Mouse (Mus musculus): ENCODE results near the gene Hipk3. TPM values are rescaled to one million over a fixed set of nuclear protein-coding genes. Genes with fewer than 3 reads are reported as not detected.
A peak's percentile ranks its signal among the peaks of the same experiment; 100 is the strongest.

The Hipk3 gene
- polyA plus RNA-seq, 1 experiment: 22.6 TPM

DNA sequence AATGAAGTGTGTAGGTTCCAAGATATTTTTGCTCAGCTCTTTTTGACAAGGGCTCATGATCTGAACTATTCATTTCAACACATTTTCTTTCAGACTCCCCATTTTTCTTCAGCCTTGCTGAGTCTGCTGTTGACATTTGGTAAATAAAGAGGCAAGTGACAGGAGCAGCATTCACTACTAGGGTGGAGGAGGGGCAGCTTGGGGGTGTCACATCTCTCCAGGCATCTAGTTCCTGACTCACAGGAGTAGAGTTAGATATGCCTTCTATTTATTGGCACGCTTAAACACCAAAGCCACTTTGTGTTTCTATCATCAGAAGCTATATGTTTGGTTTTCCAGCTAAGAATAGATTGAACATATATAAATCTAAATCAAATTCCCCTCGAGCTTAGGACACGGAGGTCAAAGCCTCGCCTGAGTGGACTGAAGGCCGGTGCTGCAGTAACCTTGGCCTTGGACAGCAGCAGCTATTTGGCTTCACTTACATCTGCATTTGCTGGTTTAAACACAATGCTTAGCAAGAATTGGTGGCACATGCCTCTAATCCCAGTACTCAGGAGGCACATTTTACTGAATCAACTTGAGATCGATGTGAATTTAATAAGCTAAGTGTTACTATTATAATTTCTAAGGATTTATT is 95.5 kb downstream of the Hipk3 start:
- no peaks in the 10 kb centered on the region for H3K36me3 ChIP-seq (ENCODE audit: control insufficient read depth, insufficient read depth, low read length, poor library complexity, severe bottlenecking)
- H3K4me1 ChIP-seq (ENCODE audit: control insufficient read depth, insufficient read depth, low read length): peaks cover 2% of the 10 kb centered on the region
- H3K9ac ChIP-seq (ENCODE audit: low read depth, poor library complexity, severe bottlenecking): no peak overlapping the region
- H3K9me3 ChIP-seq (replicated peaks; ENCODE audit: control insufficient read depth, insufficient read depth, low read length, poor library complexity, severe bottlenecking): no peaks in the 10 kb centered on the region
- H3K4me3 ChIP-seq (ENCODE audit: low read depth, low read length): no peak overlapping the region
- no peaks in the 10 kb centered on the region for H3K27me3 ChIP-seq (ENCODE audit: control insufficient read depth, insufficient read depth, low read length, poor library complexity, severe bottlenecking)
- TF ChIP-seq CTCF (IDR thresholded peaks at IDR 0.05; ENCODE audit: low read depth, low read length): no peak
- TF ChIP-seq POLR2A (IDR thresholded peaks at IDR 0.05; ENCODE audit: insufficient read depth, low read length): no peak
- no peak for TF ChIP-seq EP300 (IDR thresholded peaks at IDR 0.05; ENCODE audit: insufficient read depth, low read depth, low read length)
- H3K27ac ChIP-seq (ENCODE audit: insufficient read depth, low read length): no peak overlapping the region

DNA sequence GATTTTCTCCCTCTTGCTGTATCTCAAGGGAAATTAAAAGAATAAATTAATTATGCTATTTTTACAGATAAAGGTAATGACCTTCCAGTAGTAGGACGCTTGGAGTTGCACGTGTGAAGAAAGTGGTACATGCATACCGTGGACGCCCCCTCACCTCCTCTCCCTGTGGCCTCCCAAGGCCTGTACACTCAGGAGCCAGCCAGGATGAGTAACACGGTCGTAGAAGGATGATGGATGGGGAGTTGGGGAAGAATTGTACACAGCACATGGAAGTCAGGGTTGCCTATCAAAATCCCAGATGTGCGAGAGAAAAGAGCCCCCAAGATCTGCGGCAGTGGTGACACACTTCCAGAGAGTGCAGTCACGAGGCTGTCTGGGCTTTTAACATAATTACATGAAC is 98.3 kb downstream of the Hipk3 start:
- H3K4me1 ChIP-seq (ENCODE audit: control insufficient read depth, insufficient read depth, low read length): peaks cover 2% of the 10 kb centered on the region
- H3K36me3 ChIP-seq (ENCODE audit: control insufficient read depth, insufficient read depth, low read length, poor library complexity, severe bottlenecking): no peaks in the 10 kb centered on the region
- no peak overlapping the region for H3K27ac ChIP-seq (ENCODE audit: insufficient read depth, low read length)
- no peak overlapping the region for H3K4me3 ChIP-seq (ENCODE audit: low read depth, low read length)
- no peaks in the 10 kb centered on the region for H3K27me3 ChIP-seq (ENCODE audit: control insufficient read depth, insufficient read depth, low read length, poor library complexity, severe bottlenecking)
- no peak overlapping the region for H3K9ac ChIP-seq (ENCODE audit: low read depth, poor library complexity, severe bottlenecking)
- TF ChIP-seq POLR2A (IDR thresholded peaks at IDR 0.05; ENCODE audit: insufficient read depth, low read length): no peak
- TF ChIP-seq CTCF (IDR thresholded peaks at IDR 0.05; ENCODE audit: low read depth, low read length): no peak
- no peak for TF ChIP-seq EP300 (IDR thresholded peaks at IDR 0.05; ENCODE audit: insufficient read depth, low read depth, low read length)
- no peaks in the 10 kb centered on the region for H3K9me3 ChIP-seq (replicated peaks; ENCODE audit: control insufficient read depth, insufficient read depth, low read length, poor library complexity, severe bottlenecking)

DNA sequence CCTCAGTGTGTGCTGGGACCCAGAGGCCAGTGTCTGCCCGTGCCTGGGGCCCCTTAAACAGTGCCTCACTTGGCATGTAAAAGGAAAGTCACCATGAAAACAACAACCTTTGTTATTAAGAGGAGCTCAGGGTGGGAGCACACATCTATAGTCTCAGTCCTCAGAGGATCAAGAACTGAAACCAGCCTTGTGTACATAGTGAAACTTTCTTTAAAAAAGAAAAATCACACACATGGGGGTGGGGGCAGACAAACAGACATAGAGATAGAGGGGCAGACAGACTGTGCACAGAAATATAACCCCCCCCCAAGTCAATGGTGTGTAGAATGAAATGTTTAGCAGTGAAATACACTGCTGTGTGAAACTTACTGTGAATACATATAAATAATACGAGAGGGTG is 99.5 kb downstream of the Hipk3 start:
- Histone ChIP-seq H3K27me3 (ENCODE audit: control insufficient read depth, insufficient read depth, low read length, poor library complexity, severe bottlenecking) (no peaks in the 10 kb centered on the region), H3K4me1 (ENCODE audit: control insufficient read depth, insufficient read depth, low read length) (peaks cover 2% of the 10 kb centered on the region), H3K9ac (ENCODE audit: low read depth, poor library complexity, severe bottlenecking) (no peak overlapping the region), H3K4me3 (ENCODE audit: low read depth, low read length) (no peak overlapping the region), H3K9me3 (replicated peaks; ENCODE audit: control insufficient read depth, insufficient read depth, low read length, poor library complexity, severe bottlenecking) (no peaks in the 10 kb centered on the region), H3K27ac (ENCODE audit: insufficient read depth, low read length) (no peak overlapping the region), H3K36me3 (ENCODE audit: control insufficient read depth, insufficient read depth, low read length, poor library complexity, severe bottlenecking) (no peaks in the 10 kb centered on the region)
- TF ChIP-seq CTCF (IDR thresholded peaks at IDR 0.05; ENCODE audit: low read depth, low read length) (no peak), POLR2A (IDR thresholded peaks at IDR 0.05; ENCODE audit: insufficient read depth, low read length) (no peak), EP300 (IDR thresholded peaks at IDR 0.05; ENCODE audit: insufficient read depth, low read depth, low read length) (0 out of 2 replicates have a peak, but pooled peaks have one; percentile 8)

DNA sequence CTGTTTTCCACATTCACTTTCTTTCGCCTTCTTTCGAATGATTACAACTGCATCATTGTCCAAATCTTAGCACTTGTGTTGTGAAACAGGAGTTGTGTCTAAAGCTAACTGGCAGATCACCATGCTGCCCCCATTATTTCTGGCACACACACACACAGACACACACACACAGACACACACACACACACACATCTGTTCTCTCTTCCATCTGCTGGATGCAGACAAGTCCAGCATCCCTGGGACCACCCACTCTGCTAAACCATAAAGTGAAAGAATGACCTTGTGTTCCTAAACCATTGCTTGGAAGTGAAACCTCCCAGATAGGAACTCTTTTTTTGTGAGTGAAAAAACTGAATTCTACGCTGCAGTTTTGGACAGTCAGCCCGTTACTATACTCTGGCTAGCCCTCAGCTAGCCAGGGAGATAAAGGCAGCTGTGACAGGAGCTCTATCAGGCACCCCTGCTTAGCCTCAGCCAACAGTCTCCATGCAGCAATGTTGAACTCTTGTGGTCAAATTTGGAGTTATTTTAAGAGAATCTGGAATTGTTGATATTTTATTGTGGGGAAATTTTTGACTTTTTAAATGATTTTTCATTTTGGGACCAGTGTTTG is 101.4 kb downstream of the Hipk3 start:
- Histone ChIP-seq H3K9me3 (replicated peaks; ENCODE audit: control insufficient read depth, insufficient read depth, low read length, poor library complexity, severe bottlenecking) (no peaks in the 10 kb centered on the region), H3K4me3 (ENCODE audit: low read depth, low read length) (no peak overlapping the region), H3K4me1 (ENCODE audit: control insufficient read depth, insufficient read depth, low read length) (peaks cover 2% of the 10 kb centered on the region), H3K36me3 (ENCODE audit: control insufficient read depth, insufficient read depth, low read length, poor library complexity, severe bottlenecking) (no peaks in the 10 kb centered on the region), H3K9ac (ENCODE audit: low read depth, poor library complexity, severe bottlenecking) (no peak overlapping the region), H3K27me3 (ENCODE audit: control insufficient read depth, insufficient read depth, low read length, poor library complexity, severe bottlenecking) (no peaks in the 10 kb centered on the region), H3K27ac (ENCODE audit: insufficient read depth, low read length) (no peak overlapping the region)
- no peak for TF ChIP-seq CTCF (IDR thresholded peaks at IDR 0.05; ENCODE audit: low read depth, low read length)
- no peak for TF ChIP-seq POLR2A (IDR thresholded peaks at IDR 0.05; ENCODE audit: insufficient read depth, low read length)
- no peak for TF ChIP-seq EP300 (IDR thresholded peaks at IDR 0.05; ENCODE audit: insufficient read depth, low read depth, low read length)

DNA sequence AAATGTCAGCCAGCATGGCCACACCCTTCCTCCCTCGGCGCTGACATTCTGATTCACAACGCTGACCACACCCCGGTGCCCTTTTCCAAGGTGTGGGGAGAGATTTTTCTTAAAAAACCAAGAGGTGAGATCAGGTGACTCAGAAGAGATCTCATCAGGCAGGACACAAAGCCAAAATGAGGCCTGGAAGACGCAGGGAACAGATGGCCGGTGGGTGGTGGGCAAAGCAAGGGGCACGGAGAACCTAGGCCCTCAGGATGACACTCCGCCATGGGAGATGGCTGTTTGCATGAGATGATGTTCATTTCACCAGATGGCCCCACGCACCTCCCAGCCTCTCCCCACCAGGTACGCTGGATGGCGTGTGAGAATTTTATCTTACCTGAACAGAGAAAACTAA is 105.0 kb downstream of the Hipk3 start:
- TF ChIP-seq EP300 (IDR thresholded peaks at IDR 0.05; ENCODE audit: insufficient read depth, low read depth, low read length) (no peak), POLR2A (IDR thresholded peaks at IDR 0.05; ENCODE audit: insufficient read depth, low read length) (no peak), CTCF (IDR thresholded peaks at IDR 0.05; ENCODE audit: low read depth, low read length) (no peak)
- Histone ChIP-seq H3K4me3 (ENCODE audit: low read depth, low read length) (no peak overlapping the region), H3K4me1 (ENCODE audit: control insufficient read depth, insufficient read depth, low read length) (no peaks in the 10 kb centered on the region), H3K27me3 (ENCODE audit: control insufficient read depth, insufficient read depth, low read length, poor library complexity, severe bottlenecking) (no peaks in the 10 kb centered on the region), H3K27ac (ENCODE audit: insufficient read depth, low read length) (no peak overlapping the region), H3K36me3 (ENCODE audit: control insufficient read depth, insufficient read depth, low read length, poor library complexity, severe bottlenecking) (no peaks in the 10 kb centered on the region), H3K9me3 (replicated peaks; ENCODE audit: control insufficient read depth, insufficient read depth, low read length, poor library complexity, severe bottlenecking) (no peaks in the 10 kb centered on the region), H3K9ac (ENCODE audit: low read depth, poor library complexity, severe bottlenecking) (no peak overlapping the region)

DNA sequence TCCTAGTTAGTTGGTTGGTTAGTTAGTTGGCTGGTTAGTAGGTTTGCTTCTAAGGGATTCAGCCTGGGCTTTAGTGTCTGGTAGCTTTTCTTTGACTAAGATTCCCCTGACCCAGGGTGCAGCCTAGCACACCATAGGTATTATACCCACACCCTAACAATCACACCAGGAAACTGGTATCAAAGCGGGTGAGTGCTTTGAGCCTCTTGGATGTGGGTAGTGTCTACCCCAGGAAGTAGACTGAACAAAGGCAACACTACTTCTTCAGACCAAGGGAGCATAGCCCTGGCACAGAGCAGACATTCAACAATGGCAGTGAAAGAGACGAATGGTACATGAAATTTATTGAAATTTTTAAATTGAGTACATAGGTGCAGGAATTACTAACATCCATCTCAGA is 108.3 kb downstream of the Hipk3 start:
- no peak overlapping the region for H3K9ac ChIP-seq (ENCODE audit: low read depth, poor library complexity, severe bottlenecking)
- TF ChIP-seq POLR2A (IDR thresholded peaks at IDR 0.05; ENCODE audit: insufficient read depth, low read length) (no peak), CTCF (IDR thresholded peaks at IDR 0.05; ENCODE audit: low read depth, low read length) (no peak), EP300 (IDR thresholded peaks at IDR 0.05; ENCODE audit: insufficient read depth, low read depth, low read length) (no peak)
- H3K4me3 ChIP-seq (ENCODE audit: low read depth, low read length): no peak overlapping the region
- H3K27ac ChIP-seq (ENCODE audit: insufficient read depth, low read length): no peak overlapping the region
- no peaks in the 10 kb centered on the region for H3K4me1 ChIP-seq (ENCODE audit: control insufficient read depth, insufficient read depth, low read length)
- H3K36me3 ChIP-seq (ENCODE audit: control insufficient read depth, insufficient read depth, low read length, poor library complexity, severe bottlenecking): no peaks in the 10 kb centered on the region
- H3K27me3 ChIP-seq (ENCODE audit: control insufficient read depth, insufficient read depth, low read length, poor library complexity, severe bottlenecking): no peaks in the 10 kb centered on the region
- no peaks in the 10 kb centered on the region for H3K9me3 ChIP-seq (replicated peaks; ENCODE audit: control insufficient read depth, insufficient read depth, low read length, poor library complexity, severe bottlenecking)
